14 mouse cellular contexts compared by ENCODE assay signal in the genomic region with DNA sequence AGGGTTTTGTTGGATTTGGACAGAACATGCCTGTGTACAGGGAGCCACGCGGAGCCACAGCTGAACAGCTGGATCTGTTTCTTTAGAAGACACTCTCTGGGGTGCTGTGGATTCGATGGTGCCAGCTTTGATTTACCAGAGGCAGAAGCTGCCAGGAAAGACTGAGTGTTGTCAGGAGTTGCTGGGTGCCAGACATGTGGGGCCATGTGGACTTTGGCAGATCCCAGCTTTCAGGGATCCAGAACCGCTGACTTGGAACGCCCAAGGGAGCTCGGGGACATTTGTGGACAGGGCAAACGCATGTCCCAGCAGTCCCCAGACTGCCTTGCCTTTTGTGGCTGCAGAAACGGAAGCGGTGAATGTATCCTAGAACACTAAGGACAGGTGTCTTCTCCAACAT. TPM values are rescaled to one million over a fixed set of nuclear protein-coding genes. Genes with fewer than 3 reads are reported as not detected.
DNase-seq lines count a peak whose midpoint lies in the region; ATAC-seq and TF ChIP-seq lines count a peak whose summit lies in the region.
"Had no signal": no experiment of that assay in that cellular context is flagged by ENCODE, and none has a peak within 500 bp of the region (broad histone marks: within the 10 kb centered on the region; RNA-seq: fewer than 3 reads in every experiment).

No protein-coding gene starts in this region.

- no peak overlapping the region for H3K27ac ChIP-seq in heart, embryonic 10.5 days
- peak overlapping the region; percentile 2; the same call in 1 of the 2 replicates for H3K27ac ChIP-seq in lung, embryonic 14.5 days (ENCODE audit: low read depth)
- H3K27ac ChIP-seq: hindbrain, embryonic 10.5 days; kidney, postnatal 0 days; liver, embryonic 13.5 days; midbrain, embryonic 12.5 days had no signal

- WGBS in heart, embryonic 10.5 days: 93% methylated on average over 9 of the region's 9 CpGs
- 79% methylated on average over 9 of the region's 9 CpGs for WGBS in lung, embryonic 14.5 days

- no peaks in the 10 kb centered on the region for H3K9me3 ChIP-seq in heart, embryonic 10.5 days
- H3K9me3 ChIP-seq in lung, embryonic 14.5 days (ENCODE audit: low read depth, low read length): no peaks in the 10 kb centered on the region
- H3K9me3 ChIP-seq: hindbrain, embryonic 10.5 days; liver, embryonic 13.5 days; midbrain, embryonic 12.5 days had no signal

- no peak overlapping the region for H3K4me3 ChIP-seq in heart, embryonic 10.5 days
- no peak overlapping the region for H3K4me3 ChIP-seq in lung, embryonic 14.5 days (ENCODE audit: low read depth, low read length)
- H3K4me3 ChIP-seq: hindbrain, embryonic 10.5 days; liver, embryonic 13.5 days; midbrain, embryonic 12.5 days had no signal

- no peak for TF ChIP-seq CTCF in lung, embryonic 14.5 days (IDR thresholded peaks at IDR 0.05; ENCODE audit: low read depth)

- H3K9ac ChIP-seq in lung, embryonic 14.5 days: no peak overlapping the region
- H3K9ac ChIP-seq: liver, embryonic 13.5 days; midbrain, embryonic 12.5 days had no signal

- no peak overlapping the region for H3K4me2 ChIP-seq in lung, embryonic 14.5 days
- H3K4me2 ChIP-seq: liver, embryonic 13.5 days; midbrain, embryonic 12.5 days had no signal

- peaks cover 3% of the 10 kb centered on the region; the same call in 1 of the 2 replicates for H3K36me3 ChIP-seq in heart, embryonic 10.5 days
- H3K36me3 ChIP-seq in lung, embryonic 14.5 days (ENCODE audit: insufficient read depth): no peaks in the 10 kb centered on the region
- H3K36me3 ChIP-seq: hindbrain, embryonic 10.5 days; liver, embryonic 13.5 days; midbrain, embryonic 12.5 days had no signal

- 0 out of 2 replicates have a peak, but pooled peaks cover 20% of the 10 kb centered on the region for H3K4me1 ChIP-seq in heart, embryonic 10.5 days
- H3K4me1 ChIP-seq in lung, embryonic 14.5 days (ENCODE audit: insufficient read depth): no peaks in the 10 kb centered on the region
- H3K4me1 ChIP-seq: midbrain, embryonic 12.5 days had no signal

- peak; percentile 93 for DNase-seq in heart, adult 11 months
- DNase-seq in heart, embryonic 10.5 days (ENCODE audit: low spot score): no peak
- no peak for DNase-seq in lung, embryonic 14.5 days
- DNase-seq in lung, postnatal 36 days: no peak
- DNase-seq in gonadal fat pad, adult 2 months (ENCODE audit: low read depth): peak; percentile 12
- DNase-seq in heart, postnatal 4 days: peak; percentile 12
- DNase-seq in adipocyte (ENCODE audit: low spot score): no peak
- DNase-seq: liver, embryonic 13.5 days had no signal

- ATAC-seq in lung, embryonic 14.5 days (ENCODE audit: insufficient read depth): no peak

- no peaks in the 10 kb centered on the region for H3K27me3 ChIP-seq in heart, embryonic 10.5 days (ENCODE audit: insufficient read depth, poor library complexity, severe bottlenecking)
- H3K27me3 ChIP-seq in lung, embryonic 14.5 days (ENCODE audit: insufficient read depth, low read length): no peaks in the 10 kb centered on the region
- H3K27me3 ChIP-seq: liver, embryonic 13.5 days; midbrain, embryonic 12.5 days had no signal

RNA-seq across cellular contexts. Expression of a gene that starts 52.6 kb away (rescaled TPM):
- polyA plus RNA-seq in heart, embryonic 10.5 days (2016; fragmentation: Nextera tagmentation; extraction: Ambion mirVana): 0.21 TPM in 1 of 2 replicates, not detected in the other
- not detected in 2 replicates for polyA plus RNA-seq in lung, embryonic 14.5 days (2014; fragmentation: Nextera tagmentation; extraction: Ambion mirVana)
- polyA plus RNA-seq in gonadal fat pad, adult 2 months (2012; rRNA removed): not detected in 2 replicates
- total RNA-seq in heart, postnatal 4 days (2021): not detected
- total RNA-seq: common myeloid progenitor, adult 5-6 weeks; left cerebral cortex, adult 8-10 months had no signal
- polyA plus RNA-seq: brain, embryonic 14.5 days; hindbrain, embryonic 10.5 days; kidney, postnatal 0 days; liver, embryonic 13.5 days; midbrain, embryonic 12.5 days had no signal

Comparison
In these comparisons a context has a peak if more than half of its experiments do, and no peak if none do; other contexts are left out.
1. DNase-seq: peak in heart, adult 11 months (single experiment), gonadal fat pad, adult 2 months (single experiment) and heart, postnatal 4 days (single experiment); none in heart, embryonic 10.5 days (single experiment), lung, embryonic 14.5 days (single experiment), lung, postnatal 36 days (single experiment) and adipocyte (single experiment).